Mouse (Mus musculus) limb, embryonic 12.5 days (tissue): ENCODE measurements around the gene Acss2. TPM values are rescaled to one million over a fixed set of nuclear protein-coding genes. Genes with fewer than 3 reads are reported as not detected.
A peak's percentile ranks its signal among the peaks of the same experiment; 100 is the strongest.

Experiments used
- ATAC-seq: fragments of 200-750 bp; cut with Nextera tagmentation; 2 replicates; pipeline ENCODE4 v1.8.0; 2017; ENCODE audit warnings: low read depth, moderate TSS enrichment; ENCODE audit not compliant: insufficient number of reproducible peaks, insufficient read depth, low FRiP score, low TSS enrichment
- H3K27ac ChIP-seq: fragments of 300-500 bp; sonication (generic); 2 replicates; pipeline ENCODE4 v1.5.1; 2016; ENCODE audit warnings: mild to moderate bottlenecking, moderate library complexity
- H3K27me3 ChIP-seq: fragments of 300-500 bp; sonication (generic); 2 replicates; pipeline ENCODE4 v1.6.1; 2016; ENCODE audit warnings: mild to moderate bottlenecking, moderate library complexity
- H3K36me3 ChIP-seq: fragments of 300-500 bp; sonication (generic); 2 replicates; pipeline ENCODE4 v1.6.1; 2016; ENCODE audit warnings: mild to moderate bottlenecking, moderate library complexity
- H3K4me1 ChIP-seq: fragments of 300-500 bp; sonication (generic); replicated peaks from 2 replicates; pipeline ENCODE4 v1.6.1; 2016
- H3K4me2 ChIP-seq: fragments of 300-500 bp; sonication (generic); 2 replicates; pipeline ENCODE4 v1.6.1; 2016; ENCODE audit warnings: mild to moderate bottlenecking, moderate library complexity
- H3K4me3 ChIP-seq: fragments of 300-500 bp; sonication (generic); replicated peaks from 2 replicates; pipeline ENCODE4 v1.5.1; 2016; ENCODE audit warnings: mild to moderate bottlenecking
- H3K9ac ChIP-seq: fragments of 300-500 bp; sonication (generic); replicated peaks from 2 replicates; pipeline ENCODE4 v1.6.1; 2016; ENCODE audit warnings: mild to moderate bottlenecking, moderate library complexity
- H3K9me3 ChIP-seq: fragments of 300-500 bp; sonication (generic); 2 replicates; pipeline ENCODE4 v1.6.1; 2016; ENCODE audit warnings: mild to moderate bottlenecking, moderate library complexity
- WGBS: fragments of 180-500 bp; shearing (Covaris S2); methylation state at CpG from one replicate; pipeline ENCODE4 v1.1.7; 2016; 5-methylcytosine and 5-hydroxymethylcytosine counted together
- polyA plus RNA-seq: library from polyadenylated mRNA; unstranded; fragments of >200 nt; fragmentation: Nextera tagmentation; extraction: Ambion mirVana; gene quantifications from 2 replicates; pipeline ENCODE4 v1.2.1, GENCODE M21; 2016

Gene Acss2
- polyA plus RNA-seq, 1 experiment from 2014 or later: 12.1 TPM

GRCm38 (mm10) chr2:155611834-155612550, 94.2 kb downstream of the Acss2 start:
- no peaks in the 10 kb centered on the region for H3K36me3 ChIP-seq
- H3K9me3 ChIP-seq: no peaks in the 10 kb centered on the region
- H3K4me2 ChIP-seq: no peak overlapping the region
- H3K4me1 ChIP-seq: 0 out of 2 replicates have a peak, but pooled peaks cover 5% of the 10 kb centered on the region
- no peak for ATAC-seq
- no peak overlapping the region for H3K27ac ChIP-seq
- WGBS: 82% methylated on average over 9 of the region's 9 CpGs
- H3K27me3 ChIP-seq: peaks cover 19% of the 10 kb centered on the region
- H3K9ac ChIP-seq: no peak overlapping the region
- no peak overlapping the region for H3K4me3 ChIP-seq

GRCm38 (mm10) chr2:155613326-155613755, 95.6 kb downstream of the Acss2 start:
- H3K27ac ChIP-seq: no peak overlapping the region
- H3K27me3 ChIP-seq: peaks cover 26% of the 10 kb centered on the region
- no peaks in the 10 kb centered on the region for H3K9me3 ChIP-seq
- whole genome bisulfite sequencing: 6% methylated on average over 20 of the region's 20 CpGs
- H3K4me3 ChIP-seq: peak overlapping the region; percentile 31
- no peak overlapping the region for H3K9ac ChIP-seq
- peak; percentile 87 for ATAC-seq
- H3K36me3 ChIP-seq: no peaks in the 10 kb centered on the region
- peak overlapping the region; percentile 55 for H3K4me2 ChIP-seq
- 0 out of 2 replicates have a peak, but pooled peaks cover 5% of the 10 kb centered on the region for H3K4me1 ChIP-seq

GRCm38 (mm10) chr2:155613953-155614352, 96.2 kb downstream of the Acss2 start:
- H3K27ac ChIP-seq: no peak overlapping the region
- H3K4me1 ChIP-seq: 0 out of 2 replicates have a peak, but pooled peaks cover 5% of the 10 kb centered on the region
- peak overlapping the region; percentile 31; the same call in 1 of the 2 replicates for H3K4me3 ChIP-seq
- H3K4me2 ChIP-seq: peak overlapping the region; percentile 55
- ATAC-seq: no peak
- peaks cover 26% of the 10 kb centered on the region for H3K27me3 ChIP-seq
- WGBS: 61% methylated on average over 8 of the region's 8 CpGs
- no peak overlapping the region for H3K9ac ChIP-seq
- H3K36me3 ChIP-seq: no peaks in the 10 kb centered on the region
- no peaks in the 10 kb centered on the region for H3K9me3 ChIP-seq

- Histone ChIP-seq H3K9me3 (no peaks in the 10 kb centered on the region), H3K27ac (no peak overlapping the region), H3K4me3 (no peak overlapping the region), H3K9ac (no peak overlapping the region), H3K4me1 (peaks cover 8% of the 10 kb centered on the region; the same call in 1 of the 2 replicates), H3K36me3 (no peaks in the 10 kb centered on the region), H3K4me2 (no peak overlapping the region), H3K27me3 (peaks cover 35% of the 10 kb centered on the region)
- no peak for ATAC-seq
- WGBS: 57% methylated on average over 6 of the region's 6 CpGs
These were observed 99.2 kb downstream of the Acss2 start for GRCm38 (mm10) chr2:155616971-155617370.

- 16% methylated on average over 8 of the region's 8 CpGs for WGBS
These were observed 102.1 kb downstream of the Acss2 start for GRCm38 (mm10) chr2:155619817-155620216.

GRCm38 (mm10) chr2:155622606-155623005, 104.9 kb downstream of the Acss2 start:
- Histone ChIP-seq H3K9ac (no peak overlapping the region), H3K27ac (no peak overlapping the region), H3K36me3 (no peaks in the 10 kb centered on the region), H3K27me3 (peaks cover 57% of the 10 kb centered on the region), H3K4me3 (no peak overlapping the region), H3K4me1 (peaks cover 3% of the 10 kb centered on the region; the same call in 1 of the 2 replicates), H3K9me3 (no peaks in the 10 kb centered on the region), H3K4me2 (no peak overlapping the region)
- 26% methylated on average over 11 of the region's 11 CpGs for WGBS
- no peak for ATAC-seq

More at GRCm38 (mm10) chr2:155619817-155620216, 102.1 kb downstream of the Acss2 start:
- no peak overlapping the region for H3K9ac ChIP-seq
- H3K36me3 ChIP-seq: no peaks in the 10 kb centered on the region
- peaks cover 3% of the 10 kb centered on the region; the same call in 1 of the 2 replicates for H3K4me1 ChIP-seq
- H3K4me3 ChIP-seq: no peak overlapping the region
- H3K4me2 ChIP-seq: no peak overlapping the region
- H3K9me3 ChIP-seq: no peaks in the 10 kb centered on the region
- H3K27me3 ChIP-seq: peaks cover 32% of the 10 kb centered on the region
- peak; percentile 35; the same call in 1 of the 2 replicates for ATAC-seq
- no peak overlapping the region for H3K27ac ChIP-seq

GRCm38 (mm10) chr2:155623996-155624395, 106.2 kb downstream of the Acss2 start:
- 86% methylated on average over 6 of the region's 6 CpGs for WGBS
- ATAC-seq: no peak
- Histone ChIP-seq H3K27me3 (peaks cover 67% of the 10 kb centered on the region), H3K4me3 (no peak overlapping the region), H3K36me3 (no peaks in the 10 kb centered on the region), H3K4me2 (no peak overlapping the region), H3K27ac (no peak overlapping the region), H3K9ac (no peak overlapping the region), H3K9me3 (no peaks in the 10 kb centered on the region), H3K4me1 (peaks cover 6% of the 10 kb centered on the region)

- H3K27me3 ChIP-seq: peaks cover 74% of the 10 kb centered on the region
- WGBS: 35% methylated on average over 10 of the region's 10 CpGs
These were observed 107.0 kb downstream of the Acss2 start for GRCm38 (mm10) chr2:155624730-155625129.

GRCm38 (mm10) chr2:155626277-155626676, 108.5 kb downstream of the Acss2 start:
- no peak for ATAC-seq
- Histone ChIP-seq H3K4me2 (no peak overlapping the region), H3K4me3 (no peak overlapping the region), H3K9ac (no peak overlapping the region), H3K9me3 (no peaks in the 10 kb centered on the region), H3K27ac (no peak overlapping the region), H3K4me1 (peaks cover 21% of the 10 kb centered on the region), H3K27me3 (peaks cover 81% of the 10 kb centered on the region), H3K36me3 (peaks cover 2% of the 10 kb centered on the region)
- 52% methylated on average over 15 of the region's 15 CpGs for WGBS

More at GRCm38 (mm10) chr2:155624730-155625129, 107.0 kb downstream of the Acss2 start:
- H3K9me3 ChIP-seq: no peaks in the 10 kb centered on the region
- H3K27ac ChIP-seq: no peak overlapping the region
- ATAC-seq: no peak
- H3K9ac ChIP-seq: no peak overlapping the region
- H3K36me3 ChIP-seq: no peaks in the 10 kb centered on the region
- H3K4me1 ChIP-seq: peaks cover 10% of the 10 kb centered on the region
- no peak overlapping the region for H3K4me2 ChIP-seq
- H3K4me3 ChIP-seq: no peak overlapping the region

- Histone ChIP-seq H3K4me3 (no peak overlapping the region), H3K36me3 (peaks cover 11% of the 10 kb centered on the region), H3K27me3 (peaks cover 89% of the 10 kb centered on the region), H3K4me2 (no peak overlapping the region), H3K9ac (no peak overlapping the region), H3K4me1 (peaks cover 24% of the 10 kb centered on the region), H3K27ac (no peak overlapping the region), H3K9me3 (no peaks in the 10 kb centered on the region)
- whole genome bisulfite sequencing: 39% methylated on average over 21 of the region's 21 CpGs
- ATAC-seq: no peak
These were observed 109.4 kb downstream of the Acss2 start for GRCm38 (mm10) chr2:155627030-155627738.

- WGBS: 81% methylated on average over 9 of the region's 9 CpGs
These were observed 110.4 kb downstream of the Acss2 start for GRCm38 (mm10) chr2:155628112-155628511.

More at GRCm38 (mm10) chr2:155628112-155628511, 110.4 kb downstream of the Acss2 start:
- Histone ChIP-seq H3K4me1 (peaks cover 24% of the 10 kb centered on the region), H3K4me2 (no peak overlapping the region), H3K27ac (no peak overlapping the region), H3K4me3 (no peak overlapping the region), H3K27me3 (peaks cover 89% of the 10 kb centered on the region), H3K9ac (no peak overlapping the region), H3K36me3 (peaks cover 21% of the 10 kb centered on the region), H3K9me3 (no peaks in the 10 kb centered on the region)
- ATAC-seq: no peak
